Mouse (Mus musculus): ENCODE measurements around the gene Ugt1a7c. TPM values are rescaled to one million over a fixed set of nuclear protein-coding genes. Genes with fewer than 3 reads are reported as not detected.

Gene Ugt1a7c
- 3.1 and 6.4 TPM in 2 replicates for polyA plus RNA-seq (2015; fragmentation: Nextera tagmentation; extraction: Ambion mirVana)

DNA sequence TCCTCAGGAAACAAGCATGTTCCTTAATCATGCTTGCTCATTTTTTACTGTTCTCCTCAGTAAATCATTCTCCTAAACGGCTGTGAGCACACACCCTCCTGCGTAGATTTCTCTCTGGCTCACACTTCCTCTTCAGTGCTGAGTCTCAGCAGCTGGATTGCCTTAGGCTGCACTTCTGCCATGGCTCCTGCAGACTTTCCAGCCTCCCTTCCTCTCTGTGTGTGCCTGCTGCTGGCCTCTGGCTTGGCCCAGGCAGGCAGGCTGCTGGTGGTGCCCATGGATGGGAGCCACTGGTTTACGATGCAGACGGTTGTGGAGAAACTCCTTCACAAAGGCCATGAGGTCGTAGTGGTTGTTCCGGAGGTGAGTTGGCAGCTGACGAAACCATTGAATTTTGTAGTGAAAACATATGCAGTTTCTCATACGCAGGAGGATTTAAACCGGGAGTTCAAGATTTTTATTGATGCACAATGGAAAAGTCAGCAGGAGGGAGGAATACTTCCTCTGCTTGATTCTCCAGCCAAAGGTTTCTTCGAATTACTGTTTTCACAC, at the start of gene Ugt1a7c:
Gene Ugt1a7c (plus strand): TSS at position 122 of the 552 bp plus-strand sequence.

DNA sequence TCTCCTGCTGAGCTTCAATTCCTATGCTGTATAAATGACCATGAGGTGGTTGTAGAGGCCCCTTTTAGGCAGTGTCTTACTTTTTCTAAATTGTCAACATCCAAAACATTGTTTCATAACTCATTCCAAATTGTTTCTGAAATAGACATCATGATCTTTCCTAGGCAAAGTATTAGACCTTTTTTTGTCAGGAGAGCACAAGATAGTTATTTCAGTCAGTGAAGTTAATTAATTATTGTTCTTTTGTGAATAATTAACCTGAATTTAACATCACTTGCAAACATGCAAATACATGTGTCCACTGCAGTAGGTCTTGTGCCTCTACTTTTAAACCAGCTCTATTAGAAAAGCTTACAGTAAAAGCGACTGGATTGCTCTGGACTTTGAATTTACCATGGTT, 39.8 kb upstream of the Ugt1a7c start, which contains the start of gene Ugt1a10:
Gene Ugt1a10 (plus strand): TSS at position 301 of the 400 bp plus-strand sequence.

DNA sequence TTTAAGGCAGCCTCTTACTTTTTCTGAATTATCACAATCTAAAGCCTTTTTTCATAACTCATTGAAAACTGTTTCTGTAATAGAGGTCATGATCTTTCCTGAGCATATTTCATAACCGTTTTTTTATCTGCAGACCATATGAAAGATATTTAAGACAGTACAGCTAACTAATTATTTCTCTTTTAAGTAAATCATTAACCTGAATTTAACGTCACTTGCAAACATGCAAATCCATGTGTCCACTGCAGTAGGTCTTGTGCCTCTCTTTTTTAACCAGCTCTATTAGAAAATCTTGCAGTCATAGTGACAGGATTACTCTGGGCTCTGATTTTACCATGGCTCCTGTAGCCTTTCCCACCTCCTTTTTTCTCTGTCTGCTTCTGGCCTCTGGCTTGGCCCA, 24.4 kb upstream of the Ugt1a7c start, which contains the start of gene Ugt1a9:
Gene Ugt1a9 (plus strand): TSS at position 306 of the 400 bp plus-strand sequence.

DNA sequence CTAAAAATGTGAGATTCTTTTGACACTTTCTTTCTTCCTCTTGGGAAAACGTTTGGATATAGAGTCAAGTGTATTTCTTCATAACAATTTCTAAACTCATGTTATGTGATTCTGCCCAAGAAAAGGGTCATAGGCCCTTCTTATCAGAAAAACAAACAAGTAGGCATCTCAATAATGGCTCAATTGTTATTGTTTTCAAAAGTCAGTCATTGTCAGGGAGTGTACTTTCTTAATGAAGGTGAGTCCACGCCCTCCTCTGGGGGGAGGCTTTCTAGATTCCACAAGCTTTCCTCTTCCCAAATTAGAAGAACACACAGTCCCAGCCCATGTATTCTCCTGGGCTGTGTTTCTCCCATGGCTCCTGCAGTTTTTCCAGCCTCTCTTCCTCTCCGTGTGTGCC, 7.3 kb upstream of the Ugt1a7c start, which contains the start of gene Ugt1a8:
Gene Ugt1a8 (plus strand): TSS at position 301 of the 400 bp plus-strand sequence.

DNA sequence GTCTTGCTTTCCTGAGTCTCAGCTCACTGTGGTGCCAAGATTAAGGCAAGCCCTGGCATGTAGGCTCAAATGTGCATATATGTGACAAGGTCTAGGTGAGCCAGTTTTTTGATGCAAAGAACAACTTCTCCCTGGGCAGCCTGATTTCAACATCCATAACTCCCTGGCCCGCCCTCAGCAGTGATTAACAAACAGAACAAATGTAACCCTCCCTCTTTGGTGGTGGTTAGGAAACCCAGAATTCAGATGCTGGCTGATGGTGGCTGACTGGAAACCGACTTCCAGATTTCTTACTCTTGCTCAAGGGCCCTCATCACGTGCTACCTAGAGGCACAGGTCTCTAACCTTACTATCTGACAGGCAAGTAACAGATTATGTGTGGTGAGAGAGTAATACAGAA, 8.2 kb downstream of the Ugt1a7c start, which contains the start of gene Ugt1a6b:
Gene Ugt1a6b (plus strand): TSS at position 234 of the 400 bp plus-strand sequence.

DNA sequence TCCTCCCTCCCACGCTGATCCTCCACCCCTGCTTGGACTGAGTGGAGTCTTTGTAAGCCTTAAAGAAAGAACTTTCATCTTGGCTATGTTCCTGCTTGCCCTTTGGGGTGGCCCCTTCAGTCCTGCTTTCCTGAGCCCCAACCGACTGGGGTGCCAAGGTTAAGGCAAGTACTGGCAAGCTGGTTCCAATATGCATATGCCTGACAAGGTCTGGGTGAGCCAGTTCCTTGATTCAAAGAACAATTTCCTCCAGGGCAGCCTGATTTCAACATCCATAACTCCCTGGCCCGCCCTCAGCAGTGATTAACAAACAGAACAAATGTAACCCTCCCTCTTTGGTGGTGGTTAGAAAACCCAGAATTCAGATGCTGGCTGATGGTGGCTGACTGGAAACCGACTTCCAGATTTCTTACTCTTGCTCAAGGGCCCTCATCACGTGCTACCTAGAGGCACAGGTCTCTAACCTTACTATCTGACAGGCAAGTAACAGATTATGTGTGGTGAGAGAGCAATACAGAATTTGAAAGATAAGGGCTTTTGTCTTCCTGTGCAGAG, 39.7 kb downstream of the Ugt1a7c start, which contains the start of gene Ugt1a6a:
Gene Ugt1a6a (plus strand): TSS at position 353 of the 555 bp plus-strand sequence.

DNA sequence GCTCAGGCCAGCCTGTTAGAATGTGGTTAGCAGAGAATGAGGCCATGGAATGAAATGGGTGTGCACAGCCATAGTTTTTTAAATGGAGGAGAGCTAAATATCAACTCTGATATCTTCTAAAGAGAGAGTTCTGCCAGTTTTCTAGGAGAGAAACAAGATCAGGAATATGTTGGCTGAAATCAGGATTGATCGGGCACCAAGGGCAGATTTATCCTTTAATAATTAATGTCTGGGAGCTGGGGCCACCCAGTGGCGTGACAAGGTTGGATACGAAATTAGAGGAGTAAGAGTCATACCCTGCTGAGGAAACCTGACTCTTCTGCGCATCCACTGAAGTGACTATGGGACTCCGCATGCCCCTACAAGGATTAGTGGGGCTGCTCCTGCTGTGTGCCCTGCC, 70.8 kb downstream of the Ugt1a7c start, which contains the start of gene Ugt1a5:
Gene Ugt1a5 (plus strand): TSS at position 302 of the 400 bp plus-strand sequence.

DNA sequence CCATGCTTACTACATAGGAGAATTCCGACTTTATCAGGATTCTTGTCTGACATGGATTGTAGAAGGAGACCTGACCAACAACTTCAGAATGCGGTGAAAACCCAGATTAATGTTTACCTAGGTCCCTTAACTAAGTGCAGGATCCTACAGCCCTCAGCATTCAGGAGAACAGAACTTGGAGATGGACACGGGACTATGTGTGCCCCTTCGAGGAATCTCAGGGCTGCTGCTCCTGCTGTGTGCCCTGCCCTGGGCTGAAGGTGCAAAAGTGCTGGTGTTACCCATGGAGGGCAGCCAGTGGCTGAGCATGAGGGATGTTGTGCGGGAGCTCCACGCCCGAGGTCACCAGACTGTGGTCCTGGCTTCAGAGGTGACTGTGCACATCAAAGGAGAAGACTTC, 105.6 kb downstream of the Ugt1a7c start, which contains the start of gene Ugt1a2:
Gene Ugt1a2 (plus strand): TSS at position 146 of the 400 bp plus-strand sequence.

DNA sequence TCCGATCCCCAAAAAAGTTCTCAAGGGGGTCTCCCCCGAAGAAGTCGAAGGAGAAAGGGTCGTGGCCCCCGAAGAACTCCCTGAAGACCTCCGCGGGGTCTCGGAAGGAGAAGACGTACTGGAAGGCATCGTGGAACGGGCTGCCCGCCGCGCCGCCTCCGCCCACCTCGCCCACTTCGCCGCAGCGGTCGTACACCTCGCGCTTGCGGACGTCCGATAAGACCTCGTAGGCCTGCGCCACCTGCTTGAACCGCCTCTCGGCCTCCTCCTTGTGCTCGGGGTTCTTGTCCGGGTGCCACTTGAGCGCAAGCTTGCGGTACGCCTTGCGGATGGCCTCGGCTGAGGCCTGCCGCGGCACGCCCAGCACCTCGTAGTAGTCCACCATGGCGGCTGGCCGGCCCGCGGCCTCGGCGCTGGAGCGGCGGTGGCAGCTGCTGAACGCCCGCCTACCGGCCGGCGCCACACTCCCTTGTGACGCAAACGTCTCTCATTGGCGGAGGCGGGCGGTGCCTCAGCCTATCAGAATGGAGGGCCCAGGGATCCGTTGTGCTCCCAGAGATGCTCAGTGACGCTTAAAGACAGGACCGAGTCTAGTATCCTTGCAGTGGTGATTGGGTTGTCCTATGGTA, 110.5 kb downstream of the Ugt1a7c start, which contains the start of gene Dnajb3:
Gene Dnajb3 (minus strand): TSS at position 489 of the 629 bp plus-strand sequence.

DNA sequence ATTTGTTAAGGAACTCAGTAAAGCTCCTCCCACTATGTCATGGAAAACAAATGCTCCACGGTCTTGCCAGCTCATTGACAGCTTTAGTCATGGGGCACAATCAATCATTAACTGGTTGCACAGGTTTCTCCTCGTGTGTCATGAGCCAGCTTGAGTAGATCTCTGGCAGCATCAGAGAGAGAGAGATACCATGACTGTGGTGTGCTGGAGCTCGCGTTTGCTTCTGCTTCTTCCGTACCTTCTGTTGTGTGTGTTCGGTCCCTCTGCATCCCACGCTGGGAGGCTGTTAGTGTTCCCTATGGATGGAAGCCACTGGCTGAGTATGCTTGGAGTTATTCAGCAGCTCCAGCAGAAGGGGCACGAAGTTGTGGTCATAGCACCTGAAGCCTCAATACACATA, 117.0 kb downstream of the Ugt1a7c start, which contains the start of gene Ugt1a1:
Gene Ugt1a1 (plus strand): TSS at position 148 of the 400 bp plus-strand sequence.

DNA sequence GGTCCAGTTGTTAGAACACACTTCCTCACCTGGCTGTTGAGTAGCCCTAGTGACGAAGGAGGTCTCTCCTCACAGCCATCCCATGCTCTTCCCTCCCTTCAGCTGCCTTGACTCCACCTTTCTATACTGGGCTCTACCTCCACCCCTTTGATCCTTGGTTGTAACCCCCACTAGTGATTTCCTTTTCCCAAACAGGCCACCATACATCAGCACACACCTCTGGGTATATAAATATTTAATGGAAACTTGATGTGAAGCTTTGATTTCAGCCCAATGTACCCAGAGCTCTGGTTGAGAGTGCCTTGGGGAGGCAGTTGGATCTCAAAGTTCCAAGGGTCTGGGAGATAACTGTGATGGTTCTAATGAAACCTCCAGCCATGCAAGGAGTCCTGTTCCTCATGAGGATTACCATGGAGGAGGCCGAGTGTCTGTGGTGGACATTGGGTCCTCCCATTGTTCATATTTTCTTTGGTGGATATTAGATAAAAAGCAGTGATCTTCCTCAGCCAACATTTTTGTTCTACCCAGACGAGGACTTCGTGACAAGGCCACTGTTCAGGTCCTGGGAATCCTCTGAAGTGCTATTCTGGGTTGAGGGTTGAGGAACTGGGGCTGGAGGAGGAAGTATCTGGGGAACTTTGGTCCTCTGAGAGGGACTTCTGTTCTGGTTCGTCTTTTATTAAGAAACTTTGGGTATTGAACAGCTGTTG, 132.0 kb downstream of the Ugt1a7c start, which contains the start of gene Mroh2a:
Gene Mroh2a (plus strand): TSS at position 317 of the 710 bp plus-strand sequence.

Other genes with a start within 250 kb of the Ugt1a7c start
- 15.3 and 18.1 TPM in 2 replicates for gene Dgkd, start 241.8 kb upstream of the Ugt1a7c start, polyA plus RNA-seq (2015; fragmentation: Nextera tagmentation; extraction: Ambion mirVana)
- gene Usp40, start 86.5 kb upstream of the Ugt1a7c start, polyA plus RNA-seq (2015; fragmentation: Nextera tagmentation; extraction: Ambion mirVana), result 14.8 and 17.3 TPM in 2 replicates
- not detected in 2 replicates for gene Ugt1a10, start 39.7 kb upstream of the Ugt1a7c start, polyA plus RNA-seq (2015; fragmentation: Nextera tagmentation; extraction: Ambion mirVana)
- not detected in 2 replicates for gene Ugt1a9, start 24.3 kb upstream of the Ugt1a7c start, polyA plus RNA-seq (2015; fragmentation: Nextera tagmentation; extraction: Ambion mirVana)
- not detected in 2 replicates for gene Ugt1a8, start 7.2 kb upstream of the Ugt1a7c start, polyA plus RNA-seq (2015; fragmentation: Nextera tagmentation; extraction: Ambion mirVana)
- 0.21 and 1.00 TPM in 2 replicates for gene Ugt1a6b, start 8.2 kb downstream of the Ugt1a7c start, polyA plus RNA-seq (2015; fragmentation: Nextera tagmentation; extraction: Ambion mirVana)
- gene Ugt1a6a, start 39.7 kb downstream of the Ugt1a7c start, polyA plus RNA-seq (2015; fragmentation: Nextera tagmentation; extraction: Ambion mirVana), result 2.5 and 7.9 TPM in 2 replicates
- not detected in 2 replicates for gene Ugt1a5, start 71.0 kb downstream of the Ugt1a7c start, polyA plus RNA-seq (2015; fragmentation: Nextera tagmentation; extraction: Ambion mirVana)
- gene Ugt1a2, start 105.5 kb downstream of the Ugt1a7c start, polyA plus RNA-seq (2015; fragmentation: Nextera tagmentation; extraction: Ambion mirVana), result not detected in 2 replicates
- gene Dnajb3, start 110.7 kb downstream of the Ugt1a7c start, polyA plus RNA-seq (2015; fragmentation: Nextera tagmentation; extraction: Ambion mirVana), result 6.9 and 9.5 TPM in 2 replicates
- 1.1 TPM in 1 of 2 replicates, not detected in the other for gene Ugt1a1, start 116.9 kb downstream of the Ugt1a7c start, polyA plus RNA-seq (2015; fragmentation: Nextera tagmentation; extraction: Ambion mirVana)
- gene Mroh2a, start 131.9 kb downstream of the Ugt1a7c start, polyA plus RNA-seq (2015; fragmentation: Nextera tagmentation; extraction: Ambion mirVana), result 0.74 and 0.99 TPM in 2 replicates
- 34.1 and 39.7 TPM in 2 replicates for gene Hjurp, start 182.6 kb downstream of the Ugt1a7c start, polyA plus RNA-seq (2015; fragmentation: Nextera tagmentation; extraction: Ambion mirVana)
- not detected in 2 replicates for gene Trpm8, start 182.6 kb downstream of the Ugt1a7c start, polyA plus RNA-seq (2015; fragmentation: Nextera tagmentation; extraction: Ambion mirVana)